ENCODE assay signal across 11 mouse cellular contexts in the genomic region with DNA sequence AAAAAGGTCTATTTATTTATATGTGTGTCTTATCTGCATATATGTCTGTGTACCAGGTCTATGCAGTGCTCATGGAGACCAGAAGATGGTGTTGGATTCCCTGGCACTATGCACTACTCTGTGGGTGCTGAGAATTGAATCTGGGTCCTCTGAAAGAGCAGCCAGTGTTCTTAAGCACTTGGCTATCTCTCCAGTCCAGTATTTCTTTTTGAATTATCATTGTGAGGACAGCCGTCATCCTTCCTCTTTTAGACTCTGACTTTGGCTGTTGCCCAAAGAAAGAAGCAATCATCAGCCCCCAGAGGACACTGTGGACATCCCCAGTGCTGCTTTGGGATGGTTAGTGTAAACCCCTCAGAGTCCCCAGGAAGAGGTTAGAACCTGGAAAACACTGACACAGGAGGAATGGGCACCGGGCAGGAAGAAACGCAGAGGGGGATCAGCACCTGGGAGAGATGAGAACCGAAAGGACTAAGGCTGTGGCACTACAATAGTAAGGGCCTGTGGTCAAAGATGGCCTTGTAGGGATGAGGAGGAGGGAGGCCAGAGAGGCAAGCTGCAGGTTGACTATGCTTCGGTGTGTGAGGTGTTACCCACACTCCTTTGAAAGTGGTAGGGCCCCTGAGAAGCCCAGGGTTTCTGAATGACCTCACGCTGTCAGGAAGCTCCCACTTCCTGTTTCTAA. TPM values are rescaled to one million over a fixed set of nuclear protein-coding genes. Genes with fewer than 3 reads are reported as not detected.
DNase-seq lines count a peak whose midpoint lies in the region; ATAC-seq and TF ChIP-seq lines count a peak whose summit lies in the region.
"Had no signal": no experiment of that assay in that cellular context is flagged by ENCODE, and none has a peak within 500 bp of the region (broad histone marks: within the 10 kb centered on the region; RNA-seq: fewer than 3 reads in every experiment).

No protein-coding gene starts in this region.

- no peak for TF ChIP-seq EP300 in heart, postnatal 0 days (IDR thresholded peaks at IDR 0.05; ENCODE audit: low read depth)

- H3K27me3 ChIP-seq in liver, adult 2 months (ENCODE audit: control insufficient read depth, insufficient read depth, low read length), result no peaks in the 10 kb centered on the region
- no peaks in the 10 kb centered on the region for H3K27me3 ChIP-seq in heart, postnatal 0 days (ENCODE audit: control insufficient read depth, insufficient read depth, low read length)
- no peaks in the 10 kb centered on the region for H3K27me3 ChIP-seq in stomach, embryonic 16.5 days (ENCODE audit: control insufficient read depth, insufficient read depth, low read length)
- H3K27me3 ChIP-seq in cerebellum, adult 2 months (ENCODE audit: control insufficient read depth, insufficient read depth, low read length), result no peaks in the 10 kb centered on the region
- no peaks in the 10 kb centered on the region for H3K27me3 ChIP-seq in limb, embryonic 10.5 days (ENCODE audit: low read depth, poor library complexity, severe bottlenecking)

- no peak overlapping the region for H3K4me3 ChIP-seq in liver, adult 2 months (ENCODE audit: insufficient read depth, low read depth, low read length)
- no peak overlapping the region for H3K4me3 ChIP-seq in heart, postnatal 0 days (ENCODE audit: low read depth, low read length)
- no peak overlapping the region for H3K4me3 ChIP-seq in lung, adult 2 months (replicated peaks; ENCODE audit: extremely low read depth, low read depth, low read length)
- H3K4me3 ChIP-seq in stomach, embryonic 16.5 days (replicated peaks; ENCODE audit: low read length), result no peak overlapping the region
- no peak overlapping the region for H3K4me3 ChIP-seq in cerebellum, adult 2 months (replicated peaks; ENCODE audit: insufficient read depth, low read depth, low read length)
- H3K4me3 ChIP-seq in limb, embryonic 10.5 days, result no peak overlapping the region

- H3K9ac ChIP-seq in liver, adult 2 months (ENCODE audit: low read depth, low read length), result no peak overlapping the region
- H3K9ac ChIP-seq in heart, postnatal 0 days (replicated peaks; ENCODE audit: low read depth, low read length), result no peak overlapping the region
- H3K9ac ChIP-seq in stomach, embryonic 16.5 days (ENCODE audit: low read length), result no peak overlapping the region

- 0 out of 2 replicates have a peak overlapping the region, but pooled peaks have one; percentile 2 for H3K4me2 ChIP-seq in heart, postnatal 0 days (ENCODE audit: low read depth, low read length)
- no peak overlapping the region for H3K4me2 ChIP-seq in stomach, embryonic 16.5 days (ENCODE audit: low read depth, low read length)

- H3K27ac ChIP-seq in liver, adult 2 months (replicated peaks; ENCODE audit: insufficient read depth, low read depth, low read length), result no peak overlapping the region
- peak overlapping the region; percentile 79 for H3K27ac ChIP-seq in heart, postnatal 0 days (ENCODE audit: low read depth)
- peak overlapping the region; percentile 69 for H3K27ac ChIP-seq in stomach, embryonic 16.5 days (ENCODE audit: low read length)
- H3K27ac ChIP-seq in cerebellum, adult 2 months (ENCODE audit: insufficient read depth, low read length), result no peak overlapping the region
- no peak overlapping the region for H3K27ac ChIP-seq in limb, embryonic 10.5 days

- no peaks in the 10 kb centered on the region for H3K36me3 ChIP-seq in liver, adult 2 months (ENCODE audit: control insufficient read depth, insufficient read depth, low read length)
- no peaks in the 10 kb centered on the region for H3K36me3 ChIP-seq in heart, postnatal 0 days (replicated peaks; ENCODE audit: control insufficient read depth, insufficient read depth, low read length)
- H3K36me3 ChIP-seq in stomach, embryonic 16.5 days (ENCODE audit: control insufficient read depth, insufficient read depth, low read length), result no peaks in the 10 kb centered on the region
- no peaks in the 10 kb centered on the region for H3K36me3 ChIP-seq in limb, embryonic 10.5 days

- peak; percentile 61 for ATAC-seq in heart, postnatal 0 days (ENCODE audit: insufficient read depth, low read depth)
- ATAC-seq in stomach, embryonic 16.5 days (ENCODE audit: insufficient read depth, low FRiP score), result peak; percentile 26; the same call in 1 of the 2 replicates
- ATAC-seq: forebrain, embryonic 14.5 days had no signal

- no peak for TF ChIP-seq POLR2A in liver, adult 2 months (IDR thresholded peaks at IDR 0.05; ENCODE audit: extremely low read depth, insufficient read depth, low read length)
- TF ChIP-seq POLR2A in lung, adult 2 months (IDR thresholded peaks at IDR 0.05; ENCODE audit: borderline replicate concordance, extremely low read depth, low read depth, low read length), result no peak
- TF ChIP-seq POLR2A in cerebellum, adult 2 months (IDR thresholded peaks at IDR 0.05; ENCODE audit: borderline replicate concordance, insufficient read depth, low read length), result no peak

- TF ChIP-seq CTCF in liver, adult 2 months (IDR thresholded peaks at IDR 0.05; ENCODE audit: low read depth, low read length), result no peak
- no peak for TF ChIP-seq CTCF in heart, postnatal 0 days (IDR thresholded peaks at IDR 0.05; ENCODE audit: low read depth)
- no peak for TF ChIP-seq CTCF in lung, adult 2 months (IDR thresholded peaks at IDR 0.05; ENCODE audit: insufficient read depth, low read length)
- TF ChIP-seq CTCF in cerebellum, adult 2 months (IDR thresholded peaks at IDR 0.05; ENCODE audit: borderline replicate concordance, insufficient read depth, low read depth, low read length), result no peak

- DNase-seq in liver, adult 2 months (ENCODE audit: extremely low read depth, low read depth, low spot score), result peak; percentile 16
- DNase-seq in liver, result no peak
- peak; percentile 62 for DNase-seq in heart, postnatal 0 days (ENCODE audit: low spot score)
- peak; percentile 44 for DNase-seq in lung, adult 2 months
- no peak for DNase-seq in right cerebral cortex, postnatal 36 days (ENCODE audit: low spot score in 2 of 2)
- no peak for DNase-seq in cerebellum, adult 2 months
- DNase-seq in limb, embryonic 10.5 days (ENCODE audit: low spot score), result no peak
- DNase-seq: layer of hippocampus, postnatal 36 days; thymus, adult 2 months had no signal

- peaks cover 6% of the 10 kb centered on the region; the same call in 1 of the 2 replicates for H3K4me1 ChIP-seq in liver, adult 2 months (ENCODE audit: control insufficient read depth, insufficient read depth, low read length)
- peaks cover 24% of the 10 kb centered on the region for H3K4me1 ChIP-seq in heart, postnatal 0 days (ENCODE audit: control insufficient read depth, insufficient read depth)
- peaks cover 33% of the 10 kb centered on the region for H3K4me1 ChIP-seq in lung, adult 2 months (ENCODE audit: control insufficient read depth, insufficient read depth, low read length)
- H3K4me1 ChIP-seq in stomach, embryonic 16.5 days (ENCODE audit: control insufficient read depth, insufficient read depth, low read length), result peaks cover 25% of the 10 kb centered on the region
- peaks cover under 1% of the 10 kb centered on the region for H3K4me1 ChIP-seq in cerebellum, adult 2 months (ENCODE audit: control insufficient read depth, insufficient read depth, low read length)
- peaks cover 28% of the 10 kb centered on the region for H3K4me1 ChIP-seq in limb, embryonic 10.5 days

- no peaks in the 10 kb centered on the region for H3K79me2 ChIP-seq in liver, adult 2 months (ENCODE audit: control insufficient read depth, insufficient read depth, low read length)

- 60% methylated on average over 6 of the region's 6 CpGs for WGBS in liver, adult 2 months
- WGBS in heart, postnatal 0 days, result 28% methylated on average over 6 of the region's 6 CpGs
- 21% methylated on average over 6 of the region's 6 CpGs for WGBS in lung, adult 2 months
- 34% methylated on average over 6 of the region's 6 CpGs for WGBS in stomach, embryonic 16.5 days
- WGBS in cerebellum, adult 2 months, result 72% methylated on average over 6 of the region's 6 CpGs
- 51% methylated on average over 6 of the region's 6 CpGs for WGBS in limb, embryonic 10.5 days

- H3K9me3 ChIP-seq in heart, postnatal 0 days (replicated peaks; ENCODE audit: control insufficient read depth, low read length), result no peaks in the 10 kb centered on the region
- H3K9me3 ChIP-seq in stomach, embryonic 16.5 days (replicated peaks; ENCODE audit: control insufficient read depth, low read length), result no peaks in the 10 kb centered on the region
- H3K9me3 ChIP-seq in limb, embryonic 10.5 days (replicated peaks), result no peaks in the 10 kb centered on the region

RNA-seq across cellular contexts. Expression of a gene that starts 15.0 kb away (rescaled TPM):
- total RNA-seq in liver, adult 2 months (2014; rRNA removed), result 0.46 and 1.3 TPM in 2 replicates
- 1.8 and 2.8 TPM in 2 replicates for polyA plus RNA-seq in liver, adult 2 months (2012; rRNA removed)
- total RNA-seq in heart, postnatal 0 days (2014; rRNA removed; ENCODE audit: low replicate concordance), result 3.8 and 9.7 TPM in 2 replicates
- 2.6 and 3.1 TPM in 2 replicates for polyA plus RNA-seq in heart, postnatal 0 days (2015; fragmentation: Nextera tagmentation; extraction: Ambion mirVana)
- polyA plus RNA-seq in lung, adult 2 months (2012; rRNA removed), result 253 and 256 TPM in 2 replicates
- 23.9 and 28.9 TPM in 2 replicates for polyA plus RNA-seq in stomach, embryonic 16.5 days (2015; fragmentation: Nextera tagmentation; extraction: Ambion mirVana)
- 104 and 125 TPM in 2 replicates for polyA plus RNA-seq in cerebellum, adult 2 months (2012; rRNA removed)
- polyA plus RNA-seq in limb, embryonic 10.5 days (2016; fragmentation: Nextera tagmentation; extraction: Ambion mirVana), result 1.0 and 1.5 TPM in 2 replicates

RNA-seq across cellular contexts. Expression of a gene that starts 52.9 kb away (rescaled TPM):
- 0.28 and 0.34 TPM in 2 replicates for total RNA-seq in liver, adult 2 months (2014; rRNA removed)
- polyA plus RNA-seq in liver, adult 2 months (2012; rRNA removed), result 0.11 and 0.12 TPM in 2 replicates
- 1.4 and 24.8 TPM in 2 replicates for total RNA-seq in heart, postnatal 0 days (2014; rRNA removed; ENCODE audit: low replicate concordance)
- polyA plus RNA-seq in heart, postnatal 0 days (2015; fragmentation: Nextera tagmentation; extraction: Ambion mirVana), result 0.71 and 1.0 TPM in 2 replicates
- polyA plus RNA-seq in lung, adult 2 months (2012; rRNA removed), result 3.2 and 4.4 TPM in 2 replicates
- 25.4 and 30.6 TPM in 2 replicates for polyA plus RNA-seq in stomach, embryonic 16.5 days (2015; fragmentation: Nextera tagmentation; extraction: Ambion mirVana)
- polyA plus RNA-seq in cerebellum, adult 2 months (2012; rRNA removed), result 0.41 and 0.46 TPM in 2 replicates
- 0.68 and 0.84 TPM in 2 replicates for polyA plus RNA-seq in limb, embryonic 10.5 days (2016; fragmentation: Nextera tagmentation; extraction: Ambion mirVana)

Comparison
In these comparisons a context has a peak if more than half of its experiments do, and no peak if none do; other contexts are left out.
1. DNase-seq: peak in liver, adult 2 months (single experiment), heart, postnatal 0 days (single experiment) and lung, adult 2 months (single experiment); none in liver (single experiment), right cerebral cortex, postnatal 36 days (0 of 2), cerebellum, adult 2 months (0 of 2) and limb, embryonic 10.5 days (single experiment).
2. H3K27ac ChIP-seq: peak in heart, postnatal 0 days (single experiment) and stomach, embryonic 16.5 days (single experiment); none in liver, adult 2 months (single experiment), cerebellum, adult 2 months (single experiment) and limb, embryonic 10.5 days (single experiment).